Mouse (Mus musculus): ENCODE results near the gene Pfdn4. TPM values are rescaled to one million over a fixed set of nuclear protein-coding genes. Genes with fewer than 3 reads are reported as not detected.

Pfdn4 gene
- polyA plus RNA-seq, 1 experiment from 2014 or later, result 56.4 TPM

DNA sequence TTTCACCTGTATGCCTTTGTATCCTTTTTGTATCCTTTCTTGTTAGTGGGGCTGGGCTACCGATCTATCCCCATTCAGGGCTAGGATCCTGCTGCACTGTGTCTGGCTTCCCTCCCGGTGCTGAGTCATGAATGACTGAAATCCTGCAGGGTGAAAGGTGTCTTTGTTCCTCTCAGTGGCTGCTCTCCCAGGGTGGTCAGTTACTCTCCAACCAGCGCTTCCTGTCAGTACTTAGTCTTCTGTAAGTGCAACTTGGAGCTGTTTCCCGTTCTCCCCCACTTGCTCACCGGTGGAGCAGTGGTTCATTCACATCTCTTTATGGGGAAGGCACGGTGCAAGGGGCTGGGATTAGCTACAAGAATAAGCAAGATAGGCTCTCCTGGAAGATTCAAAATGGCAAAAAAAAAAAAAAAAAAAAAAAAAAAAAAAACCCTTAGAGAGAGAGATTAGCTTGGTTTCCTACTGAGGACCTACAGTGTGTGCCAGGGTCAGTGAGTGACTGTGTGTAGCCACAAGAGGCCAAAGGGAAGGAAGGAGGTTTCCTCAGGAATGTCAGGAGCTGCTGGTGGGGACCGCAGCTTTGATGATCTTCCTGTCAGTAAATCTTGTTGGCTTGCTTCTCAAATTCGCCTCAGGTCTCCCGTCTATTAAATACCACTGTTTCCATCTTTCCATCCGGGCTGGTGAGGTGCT lies 26.5 kb upstream of the Pfdn4 start:
- Histone ChIP-seq H3K27me3 (ENCODE audit: insufficient read depth, low read length) (no peaks in the 10 kb centered on the region), H3K4me2 (replicated peaks; ENCODE audit: low read depth, low read length) (0 out of 2 replicates have a peak overlapping the region, but pooled peaks have one; percentile 3), H3K27ac (ENCODE audit: low read length) (no peak overlapping the region), H3K4me3 (ENCODE audit: low read length) (no peak overlapping the region), H3K9me3 (ENCODE audit: low read length) (0 out of 2 replicates have a peak, but pooled peaks cover 4% of the 10 kb centered on the region), H3K36me3 (ENCODE audit: insufficient read depth, low read length) (no peaks in the 10 kb centered on the region), H3K9ac (replicated peaks; ENCODE audit: low read length) (no peak overlapping the region), H3K4me1 (ENCODE audit: insufficient read depth, low read length) (peaks cover 17% of the 10 kb centered on the region; the same call in 1 of the 2 replicates)
- ATAC-seq (ENCODE audit: low FRiP score, low TSS enrichment), result peak; percentile 78
- WGBS, result 4% methylated on average over 10 of the region's 10 CpGs

- Histone ChIP-seq H3K4me3 (ENCODE audit: low read length) (no peak overlapping the region), H3K4me1 (ENCODE audit: insufficient read depth, low read length) (peaks cover 13% of the 10 kb centered on the region; the same call in 1 of the 2 replicates), H3K27me3 (ENCODE audit: insufficient read depth, low read length) (no peaks in the 10 kb centered on the region), H3K36me3 (ENCODE audit: insufficient read depth, low read length) (no peaks in the 10 kb centered on the region), H3K4me2 (replicated peaks; ENCODE audit: low read depth, low read length) (no peak overlapping the region), H3K9me3 (ENCODE audit: low read length) (0 out of 2 replicates have a peak, but pooled peaks cover 4% of the 10 kb centered on the region), H3K9ac (replicated peaks; ENCODE audit: low read length) (no peak overlapping the region), H3K27ac (ENCODE audit: low read length) (no peak overlapping the region)
- ATAC-seq (ENCODE audit: low FRiP score, low TSS enrichment), result no peak
- WGBS, result 76% methylated on average over 5 of the region's 5 CpGs
Measured at GRCm38 (mm10) chr2:170470591-170470990, 25.6 kb upstream of the Pfdn4 start.

- 92% methylated on average over 5 of the region's 5 CpGs for WGBS
- Histone ChIP-seq H3K9ac (replicated peaks; ENCODE audit: low read length) (no peak overlapping the region), H3K9me3 (ENCODE audit: low read length) (0 out of 2 replicates have a peak, but pooled peaks cover 4% of the 10 kb centered on the region), H3K27ac (ENCODE audit: low read length) (no peak overlapping the region), H3K4me3 (ENCODE audit: low read length) (no peak overlapping the region), H3K4me2 (replicated peaks; ENCODE audit: low read depth, low read length) (no peak overlapping the region), H3K27me3 (ENCODE audit: insufficient read depth, low read length) (no peaks in the 10 kb centered on the region), H3K4me1 (ENCODE audit: insufficient read depth, low read length) (peaks cover 12% of the 10 kb centered on the region; the same call in 1 of the 2 replicates), H3K36me3 (ENCODE audit: insufficient read depth, low read length) (no peaks in the 10 kb centered on the region)
- no peak for ATAC-seq (ENCODE audit: low FRiP score, low TSS enrichment)
Measured at GRCm38 (mm10) chr2:170474125-170474524, 22.1 kb upstream of the Pfdn4 start.

DNA sequence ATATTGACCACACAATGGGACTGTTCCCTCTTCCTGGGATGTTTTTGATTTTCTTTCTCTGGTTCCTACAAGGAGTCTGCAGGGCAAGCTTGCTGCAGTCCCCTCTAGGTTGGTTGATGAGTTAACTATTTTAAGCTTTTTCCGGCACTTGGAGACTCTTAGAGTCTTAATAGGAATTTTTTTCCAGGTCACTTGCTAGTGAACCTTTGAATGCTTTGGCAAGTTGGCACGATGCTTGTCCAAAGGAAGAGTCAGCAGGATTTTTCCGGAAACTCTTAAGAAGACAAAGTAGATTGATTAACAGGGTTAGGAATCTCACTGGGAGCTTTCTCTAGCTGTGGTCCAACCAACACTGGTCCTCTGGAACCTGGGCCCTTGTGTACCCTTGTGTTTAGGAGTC lies 21.1 kb upstream of the Pfdn4 start:
- WGBS, result 47% methylated on average over 3 of the region's 3 CpGs
- Histone ChIP-seq H3K4me2 (replicated peaks; ENCODE audit: low read depth, low read length) (no peak overlapping the region), H3K9ac (replicated peaks; ENCODE audit: low read length) (no peak overlapping the region), H3K9me3 (ENCODE audit: low read length) (0 out of 2 replicates have a peak, but pooled peaks cover 4% of the 10 kb centered on the region), H3K4me3 (ENCODE audit: low read length) (no peak overlapping the region), H3K36me3 (ENCODE audit: insufficient read depth, low read length) (no peaks in the 10 kb centered on the region), H3K4me1 (ENCODE audit: insufficient read depth, low read length) (peaks cover 2% of the 10 kb centered on the region; the same call in 1 of the 2 replicates), H3K27me3 (ENCODE audit: insufficient read depth, low read length) (no peaks in the 10 kb centered on the region), H3K27ac (ENCODE audit: low read length) (no peak overlapping the region)
- peak; percentile 81 for ATAC-seq (ENCODE audit: low FRiP score, low TSS enrichment)

- Histone ChIP-seq H3K4me3 (ENCODE audit: low read length) (no peak overlapping the region), H3K27me3 (ENCODE audit: insufficient read depth, low read length) (no peaks in the 10 kb centered on the region), H3K9me3 (ENCODE audit: low read length) (0 out of 2 replicates have a peak, but pooled peaks cover 4% of the 10 kb centered on the region), H3K9ac (replicated peaks; ENCODE audit: low read length) (no peak overlapping the region), H3K4me1 (ENCODE audit: insufficient read depth, low read length) (no peaks in the 10 kb centered on the region), H3K36me3 (ENCODE audit: insufficient read depth, low read length) (no peaks in the 10 kb centered on the region), H3K4me2 (replicated peaks; ENCODE audit: low read depth, low read length) (no peak overlapping the region), H3K27ac (ENCODE audit: low read length) (no peak overlapping the region)
- WGBS, result 80% methylated on average over 11 of the region's 11 CpGs
- ATAC-seq (ENCODE audit: low FRiP score, low TSS enrichment), result no peak
Measured at GRCm38 (mm10) chr2:170476215-170476614, 20.0 kb upstream of the Pfdn4 start.

DNA sequence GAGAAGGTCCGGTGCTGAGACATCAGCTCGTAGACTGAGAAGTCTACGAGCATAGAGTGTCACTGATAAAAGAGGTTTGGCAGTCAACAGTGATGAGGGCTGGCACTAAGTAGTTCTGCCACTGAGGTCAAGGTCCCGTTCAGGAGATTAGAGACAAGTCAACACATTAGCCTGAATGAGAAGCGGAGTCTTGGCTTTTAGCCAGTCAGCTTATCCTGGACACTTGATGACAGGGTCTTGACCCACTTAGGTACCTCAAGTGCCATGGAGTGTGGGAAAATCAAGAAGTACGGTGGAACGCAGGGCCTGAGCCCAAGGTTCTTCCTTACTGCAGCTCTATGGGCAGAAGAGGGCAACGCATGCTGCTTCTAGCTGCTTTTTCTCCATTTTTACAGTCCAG lies 19.6 kb upstream of the Pfdn4 start:
- H3K4me1 ChIP-seq (ENCODE audit: insufficient read depth, low read length), result no peaks in the 10 kb centered on the region
- 83% methylated on average over 8 of the region's 8 CpGs for WGBS
- H3K36me3 ChIP-seq (ENCODE audit: insufficient read depth, low read length), result no peaks in the 10 kb centered on the region
- H3K27me3 ChIP-seq (ENCODE audit: insufficient read depth, low read length), result no peaks in the 10 kb centered on the region
- H3K4me2 ChIP-seq (replicated peaks; ENCODE audit: low read depth, low read length), result no peak overlapping the region
- H3K4me3 ChIP-seq (ENCODE audit: low read length), result no peak overlapping the region
- H3K27ac ChIP-seq (ENCODE audit: low read length), result no peak overlapping the region
- H3K9me3 ChIP-seq (ENCODE audit: low read length), result 0 out of 2 replicates have a peak, but pooled peaks cover 4% of the 10 kb centered on the region
- H3K9ac ChIP-seq (replicated peaks; ENCODE audit: low read length), result no peak overlapping the region
- no peak; the same call in 1 of the 2 replicates for ATAC-seq (ENCODE audit: low FRiP score, low TSS enrichment)

- H3K36me3 ChIP-seq (ENCODE audit: insufficient read depth, low read length), result no peaks in the 10 kb centered on the region
- no peak overlapping the region for H3K27ac ChIP-seq (ENCODE audit: low read length)
- H3K4me3 ChIP-seq (ENCODE audit: low read length), result no peak overlapping the region
- H3K27me3 ChIP-seq (ENCODE audit: insufficient read depth, low read length), result 0 out of 2 replicates have a peak, but pooled peaks cover 8% of the 10 kb centered on the region
- H3K4me1 ChIP-seq (ENCODE audit: insufficient read depth, low read length), result no peaks in the 10 kb centered on the region
- no peak overlapping the region for H3K4me2 ChIP-seq (replicated peaks; ENCODE audit: low read depth, low read length)
- no peak overlapping the region for H3K9ac ChIP-seq (replicated peaks; ENCODE audit: low read length)
- no peak for ATAC-seq (ENCODE audit: low FRiP score, low TSS enrichment)
- WGBS, result 64% methylated on average over 10 of the region's 10 CpGs
- H3K9me3 ChIP-seq (ENCODE audit: low read length), result no peaks in the 10 kb centered on the region
Measured at GRCm38 (mm10) chr2:170482019-170482540, 14.1 kb upstream of the Pfdn4 start.

DNA sequence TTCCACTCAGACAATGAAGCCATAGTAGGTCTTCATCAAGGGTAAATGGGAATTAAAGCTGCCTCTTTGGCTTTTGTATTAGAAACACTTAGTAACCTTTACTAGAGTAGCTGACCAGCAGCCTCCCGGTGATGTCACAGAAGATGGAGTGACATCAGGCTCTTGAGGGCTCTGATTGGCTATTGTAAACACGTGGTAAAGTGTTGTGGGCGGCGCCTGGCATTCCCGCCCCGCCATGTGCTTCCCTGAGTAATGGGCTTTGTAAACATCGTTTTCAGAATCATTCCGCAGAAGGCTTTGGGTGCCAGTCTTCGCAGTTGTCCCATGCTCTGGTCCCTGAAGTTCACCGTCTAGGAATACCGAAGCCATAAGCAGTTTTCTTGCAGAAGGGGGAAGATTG lies 12.3 kb upstream of the Pfdn4 start:
- ATAC-seq (ENCODE audit: low FRiP score, low TSS enrichment), result no peak
- no peak overlapping the region for H3K4me2 ChIP-seq (replicated peaks; ENCODE audit: low read depth, low read length)
- no peak overlapping the region for H3K9ac ChIP-seq (replicated peaks; ENCODE audit: low read length)
- H3K9me3 ChIP-seq (ENCODE audit: low read length), result no peaks in the 10 kb centered on the region
- H3K27ac ChIP-seq (ENCODE audit: low read length), result no peak overlapping the region
- no peaks in the 10 kb centered on the region for H3K4me1 ChIP-seq (ENCODE audit: insufficient read depth, low read length)
- H3K36me3 ChIP-seq (ENCODE audit: insufficient read depth, low read length), result no peaks in the 10 kb centered on the region
- peaks cover 15% of the 10 kb centered on the region for H3K27me3 ChIP-seq (ENCODE audit: insufficient read depth, low read length)
- 71% methylated on average over 11 of the region's 11 CpGs for WGBS
- H3K4me3 ChIP-seq (ENCODE audit: low read length), result no peak overlapping the region

- peaks cover 27% of the 10 kb centered on the region for H3K27me3 ChIP-seq (ENCODE audit: insufficient read depth, low read length)
- ATAC-seq (ENCODE audit: low FRiP score, low TSS enrichment), result no peak
Measured at GRCm38 (mm10) chr2:170487202-170487601, 9.0 kb upstream of the Pfdn4 start.

DNA sequence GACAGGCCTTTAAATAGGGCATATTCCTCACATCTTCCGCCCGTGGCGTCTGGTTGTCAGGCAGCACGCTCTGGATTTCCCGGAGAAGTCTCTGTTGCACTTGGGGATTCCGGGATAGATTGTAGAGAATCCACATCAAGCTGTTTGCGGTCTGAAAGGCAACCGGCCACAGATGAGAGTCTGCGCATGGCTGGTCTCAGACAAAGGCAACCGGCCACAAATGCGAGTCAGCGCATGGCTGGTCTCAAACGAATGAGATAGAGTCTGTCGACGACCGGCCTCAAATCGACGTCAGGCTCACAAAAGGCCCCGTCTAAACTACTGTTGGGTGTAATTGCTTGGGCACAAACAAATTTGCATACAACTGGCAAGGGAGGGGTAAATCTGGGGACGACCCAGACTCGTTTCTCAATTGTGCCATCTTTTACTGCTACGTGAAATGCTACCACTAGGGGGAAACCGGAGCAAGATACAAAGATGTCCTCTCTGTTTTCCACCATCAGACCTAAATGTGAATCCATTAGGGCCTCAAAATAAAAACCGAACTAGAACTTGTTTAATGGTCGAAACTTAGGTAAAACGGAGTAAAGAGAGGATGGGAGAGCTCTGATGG lies 8.2 kb upstream of the Pfdn4 start:
- no peak for ATAC-seq (ENCODE audit: low FRiP score, low TSS enrichment)
- Histone ChIP-seq H3K27me3 (ENCODE audit: insufficient read depth, low read length) (peaks cover 33% of the 10 kb centered on the region), H3K36me3 (ENCODE audit: insufficient read depth, low read length) (no peaks in the 10 kb centered on the region), H3K9ac (replicated peaks; ENCODE audit: low read length) (no peak overlapping the region), H3K9me3 (ENCODE audit: low read length) (no peaks in the 10 kb centered on the region), H3K27ac (ENCODE audit: low read length) (no peak overlapping the region), H3K4me3 (ENCODE audit: low read length) (no peak overlapping the region), H3K4me2 (replicated peaks; ENCODE audit: low read depth, low read length) (no peak overlapping the region), H3K4me1 (ENCODE audit: insufficient read depth, low read length) (no peaks in the 10 kb centered on the region)
- 61% methylated on average over 26 of the region's 26 CpGs for WGBS

More at GRCm38 (mm10) chr2:170487202-170487601, 9.0 kb upstream of the Pfdn4 start:
- no peaks in the 10 kb centered on the region for H3K4me1 ChIP-seq (ENCODE audit: insufficient read depth, low read length)
- no peak overlapping the region for H3K4me2 ChIP-seq (replicated peaks; ENCODE audit: low read depth, low read length)
- H3K9ac ChIP-seq (replicated peaks; ENCODE audit: low read length), result no peak overlapping the region
- WGBS, result 77% methylated on average over 7 of the region's 7 CpGs
- no peak overlapping the region for H3K4me3 ChIP-seq (ENCODE audit: low read length)
- no peaks in the 10 kb centered on the region for H3K36me3 ChIP-seq (ENCODE audit: insufficient read depth, low read length)
- no peaks in the 10 kb centered on the region for H3K9me3 ChIP-seq (ENCODE audit: low read length)
- no peak overlapping the region for H3K27ac ChIP-seq (ENCODE audit: low read length)

Data from kidney, embryonic 16.5 days (tissue).